Mouse (Mus musculus): ENCODE data around the gene Ltf.

Gene Ltf

DNA sequence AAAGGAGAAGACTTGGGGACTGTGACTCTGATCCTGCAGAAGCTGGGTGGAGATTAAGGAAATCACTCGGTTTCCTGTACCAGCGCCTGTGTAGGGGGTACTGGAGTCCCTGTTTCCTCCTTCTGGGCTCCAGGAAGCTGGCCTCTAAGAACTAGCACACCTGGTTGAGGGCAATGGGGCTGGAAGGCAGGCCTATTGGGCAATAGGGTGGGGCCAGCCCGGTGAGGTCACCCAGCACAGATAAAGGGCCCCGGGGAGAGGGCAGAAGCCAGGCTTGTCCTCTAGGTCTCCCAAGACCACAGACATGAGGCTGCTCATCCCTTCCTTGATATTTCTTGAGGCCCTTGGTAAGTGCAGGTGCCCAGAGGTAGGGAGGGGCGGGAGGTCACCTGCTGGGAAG, at the start of gene Ltf:
Gene Ltf, plus strand, starts transcription at position 250 of the 400 bp plus-strand sequence.
- DNase-seq, result no peak

DNA sequence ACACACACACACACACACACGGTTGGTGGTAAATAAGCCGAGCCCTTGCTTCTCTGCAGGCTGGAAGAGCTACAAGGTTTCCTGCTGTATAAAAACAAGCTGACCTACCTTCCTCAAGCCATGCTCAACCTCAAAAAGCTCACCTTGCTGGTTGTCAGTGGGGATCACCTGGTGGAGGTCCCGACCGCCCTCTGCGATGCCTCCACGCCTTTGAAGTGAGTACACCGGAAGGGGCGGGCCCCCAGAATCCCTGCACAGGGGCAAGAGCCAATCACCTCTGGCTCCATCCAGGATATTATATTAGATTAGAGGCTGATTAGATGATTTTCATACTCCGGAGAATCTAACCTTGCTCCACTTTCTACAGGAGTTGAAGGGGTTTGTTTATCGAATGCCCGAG, 39.7 kb upstream of the Ltf start:
- DNase-seq, result no peak

DNA sequence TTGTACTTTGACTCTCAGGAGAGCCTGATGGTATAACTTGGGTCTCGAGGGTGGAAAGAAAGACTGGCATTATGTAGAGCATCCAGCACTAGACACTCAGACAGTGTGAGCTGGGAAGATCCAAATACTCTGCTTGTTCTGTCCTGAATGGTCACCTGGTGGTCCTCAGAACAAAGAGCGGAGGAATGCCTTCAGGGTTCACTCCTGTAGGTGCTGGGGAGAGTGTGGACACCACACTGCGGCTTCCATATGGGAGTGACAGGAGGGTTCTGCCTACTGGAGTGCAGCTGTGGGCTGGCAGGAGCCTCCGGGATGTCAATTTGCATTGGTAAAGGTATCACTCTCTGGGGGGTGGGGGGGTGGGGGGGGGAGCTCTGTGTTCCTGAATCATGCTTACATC, 36.7 kb upstream of the Ltf start:
- DNase-seq, result no peak

DNA sequence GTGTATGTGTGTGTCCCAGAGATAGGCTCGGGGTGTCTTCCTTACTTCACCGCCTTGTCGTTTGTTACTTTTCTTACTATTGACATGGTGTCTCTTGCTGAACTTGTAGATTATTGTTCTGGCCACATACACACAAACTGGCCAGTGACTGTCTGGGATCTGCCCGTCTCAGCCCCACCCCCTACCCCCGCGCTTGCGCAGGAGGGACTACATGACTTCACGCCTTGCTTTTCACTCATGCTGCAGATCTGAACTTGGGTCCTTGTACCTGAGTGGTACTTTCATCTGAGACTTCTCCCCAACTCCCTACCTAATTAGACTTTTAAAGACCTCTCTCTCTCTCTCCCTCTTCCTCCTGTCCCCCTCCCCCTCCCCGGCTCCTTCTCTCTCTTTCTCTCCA, 35.0 kb upstream of the Ltf start:
- no peak for DNase-seq

DNA sequence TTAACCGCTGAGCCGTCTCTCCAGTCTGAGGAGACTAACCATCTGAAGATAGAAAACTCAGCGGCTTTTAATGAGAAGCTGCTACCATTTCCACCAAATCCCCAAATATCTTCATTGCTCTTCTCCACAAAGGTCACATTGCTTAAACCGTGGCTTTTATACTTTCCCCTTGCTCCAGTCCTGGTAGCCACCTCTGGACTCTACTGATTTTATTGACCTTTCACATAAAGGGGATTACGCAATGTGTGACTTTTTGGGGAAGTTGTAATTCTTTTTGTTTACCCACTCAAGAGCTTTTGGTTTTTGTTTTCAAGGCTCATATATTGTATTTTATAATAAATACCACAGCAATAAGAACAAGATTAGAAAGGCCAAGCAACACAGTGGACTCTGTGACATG, 33.5 kb upstream of the Ltf start:
- no peak for DNase-seq

DNA sequence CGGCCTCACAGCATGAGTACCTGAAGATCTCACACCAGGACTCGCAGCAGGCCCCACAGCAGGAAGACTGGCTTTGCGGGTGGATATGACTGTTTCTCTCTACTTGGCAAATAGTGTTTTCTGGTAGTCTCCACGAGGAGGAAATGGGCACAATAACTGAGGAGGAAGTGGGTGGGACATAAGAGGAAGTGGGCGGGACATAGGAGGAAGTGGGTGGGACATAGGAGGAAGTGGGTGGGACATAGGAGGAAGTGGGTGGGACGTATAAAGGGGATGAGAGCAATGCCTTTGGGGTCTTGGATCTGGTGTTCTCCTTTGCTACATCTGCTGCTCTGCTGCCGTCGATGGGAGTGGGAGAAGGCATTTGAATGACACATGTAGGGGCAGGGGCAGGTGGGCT, 33.1 kb upstream of the Ltf start:
- no peak for DNase-seq

DNA sequence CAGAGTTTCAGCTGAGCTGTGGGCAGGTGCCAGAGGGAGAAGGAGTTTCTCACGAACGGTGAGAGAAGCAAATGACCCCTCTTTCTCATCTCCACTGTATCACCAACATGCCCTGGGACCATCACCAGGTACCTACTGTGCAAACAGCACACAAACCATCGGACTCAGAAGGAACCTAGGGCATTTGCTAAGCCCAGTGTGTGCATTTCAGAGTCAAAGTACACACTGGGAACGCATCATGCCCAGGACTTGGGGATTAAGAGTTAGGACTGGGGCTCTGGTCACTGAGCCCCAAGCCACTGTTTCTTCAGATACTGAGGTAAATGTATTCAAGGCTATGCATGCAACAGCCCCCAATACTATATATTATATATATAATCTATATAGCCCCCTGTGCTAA, 31.7 kb upstream of the Ltf start:
- no peak for DNase-seq

DNA sequence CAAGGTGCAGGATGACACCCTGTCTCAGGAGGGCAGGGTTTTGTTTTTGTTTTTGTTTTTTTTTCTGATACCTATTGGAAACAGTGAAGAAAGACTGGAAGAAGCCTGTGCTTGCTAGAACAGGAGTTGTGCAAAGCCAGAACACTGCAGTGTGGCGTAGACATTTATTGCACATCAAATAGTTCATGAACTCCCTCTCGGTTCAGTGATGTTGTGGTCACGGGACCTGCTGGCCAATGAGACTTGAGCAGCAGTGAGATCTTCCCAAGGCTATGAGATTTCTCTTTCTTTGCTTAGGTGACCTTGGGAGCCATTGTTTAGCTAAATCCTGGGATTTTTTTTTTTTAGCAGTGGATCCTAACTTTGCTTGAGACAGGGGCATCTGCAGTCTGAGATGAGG, 31.0 kb upstream of the Ltf start:
- DNase-seq, result no peak

DNA sequence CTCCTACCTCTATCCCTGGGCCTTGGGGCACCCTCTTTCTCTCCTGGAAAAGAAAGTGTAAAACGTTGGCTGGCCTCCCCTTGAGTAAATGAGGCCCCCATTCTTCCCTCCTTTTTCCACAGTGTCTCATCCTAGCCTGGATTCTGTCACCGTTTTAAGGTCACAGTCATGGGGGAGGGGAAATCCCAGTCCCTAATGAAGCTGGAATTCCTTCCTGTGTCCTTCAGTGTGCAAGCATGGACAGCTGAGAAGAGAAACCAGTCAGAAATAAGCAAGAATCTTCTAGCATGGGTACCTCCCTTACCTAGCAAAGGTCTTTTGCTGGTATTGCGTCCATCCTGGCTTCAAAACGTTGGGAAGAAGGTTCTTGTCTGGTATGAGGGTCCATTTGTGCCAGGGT, 29.9 kb upstream of the Ltf start:
- DNase-seq, result no peak

DNA sequence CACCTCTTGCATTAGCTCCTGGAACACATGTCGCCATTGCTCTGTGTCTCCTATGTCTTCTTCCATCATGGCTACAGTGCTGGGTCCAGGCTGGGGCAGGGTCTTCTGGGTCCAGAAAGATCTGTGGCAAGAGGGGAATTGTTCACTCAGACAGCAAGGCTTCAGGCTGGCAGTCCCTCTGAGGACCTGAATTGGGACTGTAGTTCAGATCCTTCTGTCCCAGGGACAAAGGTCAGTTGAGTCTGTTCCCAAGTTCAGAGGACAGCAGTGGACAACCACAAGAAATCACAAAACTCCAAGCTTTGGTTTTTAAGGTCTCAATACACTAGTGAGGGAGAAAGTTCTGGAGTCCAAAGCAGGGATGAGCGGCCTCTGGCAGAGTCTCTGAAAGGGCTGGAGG, 29.5 kb upstream of the Ltf start:
- no peak for DNase-seq

DNA sequence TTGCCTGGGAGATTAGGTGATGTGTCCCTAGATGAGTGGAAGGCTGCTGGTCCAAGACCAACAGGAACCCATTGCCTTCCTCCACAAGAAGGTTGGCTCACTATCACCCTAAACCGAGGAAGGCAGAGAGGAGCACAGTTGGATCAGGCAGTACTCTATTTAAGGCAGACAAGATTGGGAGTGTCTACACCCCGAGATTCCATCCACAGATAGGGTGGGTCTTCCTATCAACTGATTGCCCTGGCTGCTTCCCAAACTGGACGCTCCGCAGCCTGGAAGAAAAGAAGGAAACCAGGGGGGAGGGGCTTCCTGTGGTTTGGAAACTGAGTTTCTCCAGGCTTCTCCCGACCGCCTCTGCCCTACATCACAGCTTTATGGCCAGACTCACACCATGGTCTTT, 28.9 kb upstream of the Ltf start, which contains the start of gene Rtp3:
Gene Rtp3, minus strand, starts transcription at position 380 of the 400 bp plus-strand sequence.
- no peak for DNase-seq

DNA sequence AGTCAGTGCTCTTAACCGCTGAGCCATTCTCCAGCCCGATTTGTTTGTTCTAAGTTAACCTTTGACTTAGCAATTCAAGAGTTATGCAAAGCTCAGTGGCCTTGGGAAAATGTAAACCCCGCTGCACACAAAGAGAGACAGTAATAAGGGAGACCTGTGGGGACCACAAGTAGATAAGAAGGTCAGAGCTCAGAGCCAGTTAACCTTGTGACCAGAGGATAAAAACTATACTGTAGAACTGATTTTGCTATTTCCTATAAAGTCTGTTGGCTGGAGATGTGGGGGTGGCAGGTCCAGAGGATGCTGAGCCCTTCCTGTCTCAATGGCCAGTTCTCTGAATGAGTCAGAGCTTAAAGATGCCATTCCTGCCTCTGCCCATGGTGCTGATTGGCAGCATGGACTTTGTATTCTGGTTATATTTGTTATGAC, 25.8 kb upstream of the Ltf start:
- no peak for DNase-seq

DNA sequence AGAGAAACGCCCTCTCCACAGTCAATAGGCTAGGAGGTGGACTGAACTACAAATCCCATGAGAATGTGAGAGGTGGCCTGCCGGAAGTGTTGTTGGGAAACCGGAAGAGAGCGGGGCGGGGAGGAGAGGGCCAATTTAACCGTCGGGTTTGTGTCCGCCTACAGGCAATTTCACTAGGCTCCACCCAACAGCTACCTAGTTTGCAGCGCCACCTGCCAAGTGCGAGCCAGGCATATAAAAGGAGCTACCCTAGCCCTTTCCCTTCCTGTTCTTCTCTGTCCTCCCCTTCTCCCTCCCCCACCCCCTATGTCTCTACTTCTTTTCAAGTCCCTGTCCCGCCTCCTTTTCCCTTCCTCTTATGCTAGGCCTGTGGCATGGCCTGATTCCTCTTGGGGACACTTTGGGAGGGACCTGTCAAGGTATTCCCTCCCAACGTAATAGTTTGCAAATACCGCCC, 24.3 kb upstream of the Ltf start:
- peak; percentile 67 for DNase-seq

DNA sequence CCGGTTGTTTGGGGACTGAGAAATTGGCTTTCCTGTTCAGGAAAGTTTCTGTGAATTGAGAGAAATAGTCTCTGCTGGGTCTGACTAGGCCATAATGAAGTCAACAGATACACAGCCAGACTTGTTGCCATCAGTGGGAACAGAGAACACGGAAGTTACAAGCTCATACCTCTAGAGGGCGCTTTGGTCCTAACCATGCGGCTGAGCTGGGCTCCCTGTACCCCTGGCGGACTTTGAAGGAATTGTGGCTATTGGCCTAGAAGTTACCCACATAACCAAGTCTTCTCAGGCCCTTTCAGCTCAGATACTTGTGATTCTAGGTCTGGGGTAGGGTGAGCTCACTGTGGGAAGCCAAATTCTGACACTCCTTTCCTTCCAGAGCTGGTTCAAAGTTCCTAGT, 21.8 kb upstream of the Ltf start:
- DNase-seq, result peak; percentile 75

DNA sequence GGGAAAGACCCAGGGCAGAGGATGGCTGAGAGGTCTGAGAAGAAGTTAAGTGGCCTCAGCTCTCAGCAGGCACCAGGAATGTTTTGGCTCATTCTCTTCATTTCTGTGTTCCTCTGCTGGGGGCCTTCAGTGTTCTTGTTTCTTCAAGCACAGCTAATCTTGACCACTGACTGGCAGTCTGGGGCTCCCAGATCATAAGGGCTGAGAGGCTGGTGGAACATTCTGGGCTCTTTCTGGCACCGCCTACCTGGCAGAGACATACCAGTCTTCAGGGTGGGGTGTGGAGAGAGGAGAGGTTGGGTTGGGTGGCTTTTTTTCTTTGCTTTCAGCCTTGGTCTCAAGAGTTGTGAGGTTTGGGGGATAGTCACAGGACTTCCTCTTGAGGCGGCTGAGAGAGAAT, 20.0 kb upstream of the Ltf start:
- no peak for DNase-seq

DNA sequence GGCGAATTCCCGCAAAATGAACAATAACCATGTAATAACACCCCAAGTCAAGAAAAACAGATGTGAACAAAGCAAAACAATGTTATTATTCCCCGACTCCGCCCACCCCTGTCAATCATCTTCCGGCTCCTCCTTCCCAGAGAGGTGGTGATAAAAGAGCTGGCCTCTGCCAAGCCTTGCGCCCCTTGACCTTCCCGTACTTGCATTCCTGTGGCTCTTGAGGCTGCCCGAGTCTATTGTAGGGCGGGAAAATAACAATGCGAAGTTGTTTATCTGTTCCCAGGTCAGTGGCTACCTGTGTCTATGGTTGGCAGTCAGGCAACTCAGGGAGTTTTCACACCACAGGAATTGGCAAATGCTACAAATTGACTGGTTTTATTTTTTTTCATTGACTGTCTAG, 19.2 kb upstream of the Ltf start:
- DNase-seq, result no peak

DNA sequence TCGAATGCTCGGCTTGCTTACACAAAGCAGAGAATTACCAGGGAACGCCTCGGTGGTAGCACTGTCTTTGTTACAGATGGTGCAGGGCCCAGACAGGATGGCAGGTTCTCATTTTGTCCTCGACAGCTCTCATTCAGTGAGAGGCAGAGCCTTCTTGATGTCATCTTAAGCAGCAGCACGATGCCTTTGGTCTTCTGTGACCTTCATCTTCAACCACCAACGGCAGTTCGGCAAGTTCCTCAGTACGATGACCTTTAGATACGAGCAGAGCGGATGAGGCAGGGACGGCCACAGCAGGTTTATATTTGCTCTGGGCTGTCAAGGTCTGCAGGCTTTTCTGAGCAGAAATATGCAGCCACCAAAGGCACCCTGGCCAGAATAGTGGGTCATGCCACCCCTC, 17.4 kb upstream of the Ltf start:
- no peak for DNase-seq

DNA sequence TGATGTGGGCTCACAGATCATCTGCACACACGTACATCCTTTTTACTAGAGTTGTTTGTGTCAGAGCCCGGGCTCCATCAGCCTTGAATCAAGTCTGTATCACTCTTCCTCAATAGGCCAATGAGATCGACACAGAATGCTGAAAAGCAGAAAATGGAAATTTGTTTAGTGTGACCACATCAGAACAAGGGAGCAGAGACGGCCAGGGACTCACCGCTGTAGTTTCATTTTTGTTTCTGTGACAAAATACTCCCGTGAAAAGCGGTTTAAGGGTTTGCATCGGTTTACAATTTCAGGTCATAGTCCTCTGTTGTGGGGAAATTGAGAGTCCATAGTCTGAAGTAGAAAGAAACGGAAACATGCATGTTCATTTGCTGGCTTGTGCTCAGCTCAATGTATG, 15.8 kb upstream of the Ltf start:
- no peak for DNase-seq

DNA sequence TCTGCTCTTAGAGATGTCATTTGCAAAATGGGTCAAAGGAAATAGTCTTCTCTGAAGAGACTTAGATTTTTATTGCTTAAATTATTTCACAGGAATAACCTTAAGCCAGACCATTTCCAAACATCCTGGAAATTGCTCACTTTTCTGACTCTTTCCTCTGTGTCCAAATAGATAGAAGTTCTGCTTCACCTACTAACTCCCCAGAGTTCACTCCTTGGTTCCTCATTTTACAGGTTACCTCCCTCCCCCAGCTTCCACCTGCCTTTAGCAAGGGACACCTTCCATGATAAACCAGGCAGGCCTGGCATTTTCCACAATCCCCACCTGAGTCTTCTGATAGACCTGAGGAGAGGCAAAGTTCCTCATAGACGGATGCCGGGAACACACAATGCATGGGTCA, 12.5 kb upstream of the Ltf start:
- DNase-seq, result no peak

DNA sequence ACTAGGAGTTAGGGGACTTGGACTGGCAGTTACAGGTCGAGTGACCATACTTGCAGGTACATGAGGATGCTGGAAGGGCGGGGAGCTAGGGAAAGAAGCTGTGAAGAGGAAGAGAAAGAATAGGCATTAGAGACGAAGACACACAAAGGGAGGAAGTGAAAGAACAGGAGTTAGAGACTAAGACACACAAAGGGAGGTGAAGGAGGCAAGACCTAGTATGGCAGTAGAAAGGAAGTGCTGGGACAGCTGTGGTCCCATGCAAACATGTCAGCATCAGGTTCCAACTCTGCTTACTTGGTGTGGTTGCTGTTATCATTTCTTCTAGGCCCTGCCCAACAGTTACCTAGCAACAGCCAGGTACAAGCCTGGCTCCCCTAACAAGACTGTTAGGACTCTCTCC, 9.3 kb upstream of the Ltf start:
- DNase-seq, result no peak

DNA sequence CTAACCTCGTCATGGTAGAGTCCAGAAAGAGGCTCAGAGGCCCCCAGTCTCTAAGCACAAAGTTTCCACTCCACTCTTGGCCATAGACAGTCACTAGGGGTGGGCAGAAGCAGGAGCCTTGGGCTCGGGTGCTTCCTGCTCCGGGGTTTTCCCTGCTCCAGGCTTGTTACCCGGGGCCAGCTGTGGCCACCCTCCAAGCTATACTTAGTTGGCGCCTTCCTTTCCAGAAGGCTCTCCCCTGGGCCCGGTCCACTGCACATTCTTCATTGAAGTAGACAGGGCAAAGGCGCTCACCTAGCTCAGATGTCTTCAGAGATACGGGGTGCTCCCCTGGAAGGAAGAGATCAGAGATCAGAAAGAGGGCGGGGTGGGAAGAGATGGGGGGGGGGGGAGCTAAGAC, 7.5 kb upstream of the Ltf start:
- DNase-seq, result no peak

DNA sequence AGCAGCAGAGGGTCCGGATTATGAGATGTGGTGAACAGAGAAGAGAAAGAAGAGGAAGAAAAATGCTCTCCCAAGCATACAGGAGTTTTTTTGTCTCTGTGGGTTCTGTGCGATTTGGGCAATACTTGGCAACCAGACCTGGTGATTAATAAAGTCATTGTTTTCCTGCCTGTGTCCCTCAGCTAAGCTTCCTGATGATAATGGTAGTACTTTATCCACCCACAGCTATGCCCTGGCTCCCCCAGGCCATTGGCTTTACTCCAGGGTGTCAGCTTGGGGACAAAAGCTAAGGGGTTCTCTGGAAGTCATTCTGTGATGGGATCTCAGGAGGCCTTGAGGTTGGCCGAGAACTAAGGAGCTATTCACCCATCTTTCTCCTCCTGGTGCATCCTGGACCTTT, 7.0 kb upstream of the Ltf start:
- no peak for DNase-seq

DNA sequence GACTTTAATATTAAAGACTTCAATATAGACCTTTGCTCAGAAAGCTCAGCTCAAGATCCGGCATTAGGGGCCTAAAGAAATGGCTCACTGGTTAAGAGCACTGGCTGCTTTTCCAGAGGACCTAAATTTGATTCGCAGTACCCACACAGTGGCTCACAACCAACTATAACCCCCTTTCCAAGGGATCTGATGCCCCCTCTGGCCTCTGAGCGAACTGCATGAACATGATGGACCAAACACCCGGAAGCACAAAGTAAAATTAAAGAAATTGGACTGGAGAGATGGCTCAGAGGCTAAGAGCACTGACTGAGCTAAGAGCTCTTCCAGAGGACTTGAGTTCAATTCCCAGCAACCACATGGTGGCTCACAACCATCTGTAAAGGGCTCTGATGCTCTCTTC, 3.4 kb upstream of the Ltf start:
- no peak for DNase-seq

DNA sequence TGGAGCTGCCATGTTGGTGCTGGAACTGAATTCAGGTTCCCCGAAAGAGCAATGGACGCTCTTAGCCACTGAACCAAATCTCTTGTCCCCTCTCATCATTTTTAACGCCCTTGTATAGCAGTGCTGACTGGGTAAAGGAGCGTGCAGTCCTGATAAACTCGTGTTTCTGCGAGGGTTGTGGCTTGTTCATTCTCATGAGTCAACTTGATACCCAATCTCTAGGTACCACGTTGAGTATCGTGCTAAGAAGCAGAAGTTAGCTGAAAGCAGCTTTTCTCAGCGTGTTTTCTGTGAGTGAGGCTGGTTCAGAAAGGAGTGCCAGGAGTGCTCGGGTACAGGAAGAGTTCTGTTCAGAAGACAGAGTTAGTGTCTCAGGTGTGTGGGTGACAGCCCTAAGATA, 7.7 kb downstream of the Ltf start:
- no peak for DNase-seq

DNA sequence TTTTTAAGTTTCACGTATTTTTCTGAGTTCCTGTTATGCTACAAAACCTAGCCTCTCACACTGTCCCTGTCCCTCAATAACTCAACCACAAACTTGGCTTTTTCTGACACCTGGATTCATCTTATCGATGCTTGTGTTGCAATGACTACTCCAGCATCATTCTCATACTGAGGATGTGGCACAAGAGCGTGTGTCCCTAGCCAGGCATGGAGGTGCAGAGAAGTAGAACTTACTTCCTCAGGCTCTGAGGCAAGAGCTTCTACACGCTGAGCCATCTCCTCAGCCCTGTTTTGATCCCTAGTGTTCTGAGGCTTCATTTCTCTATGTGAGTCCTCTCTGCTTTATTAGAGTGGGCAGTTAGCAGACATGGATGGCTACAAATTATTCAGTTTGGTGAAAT, 14.6 kb downstream of the Ltf start:
- DNase-seq, result no peak

DNA sequence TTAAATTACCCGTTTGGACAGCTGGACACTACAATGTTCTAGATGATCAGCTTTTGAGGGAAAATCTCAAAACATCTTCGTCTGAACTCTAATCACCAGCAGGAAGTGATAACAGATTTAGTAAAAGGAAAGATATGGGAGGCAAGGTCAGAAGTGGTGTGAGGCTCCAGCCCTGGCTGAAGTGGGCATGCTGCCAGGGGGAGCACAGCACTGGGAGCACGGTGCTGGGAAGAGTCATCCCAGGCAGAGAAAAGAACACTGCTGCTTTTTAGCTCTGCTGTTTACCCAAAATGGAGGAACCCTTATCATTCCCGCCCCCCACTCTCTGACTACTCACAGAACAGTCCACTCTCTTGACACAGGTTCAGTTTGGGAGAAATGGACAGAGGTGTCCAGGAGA, 20.9 kb downstream of the Ltf start:
- DNase-seq, result peak; percentile 22
